Mouse (Mus musculus) heart, postnatal 14 days (tissue): Measurements from ENCODE around the gene Rbm3. TPM values are rescaled to one million over a fixed set of nuclear protein-coding genes. Genes with fewer than 3 reads are reported as not detected.
"Not testable (repeated sequence)": the region's sequence is repeated elsewhere in the genome, so short reads cannot be mapped to it uniquely, and the experiment has no call there.

Source experiments
- DNase-seq, 2 experiments: peaks; one replicate each; pipeline ENCODE4 v3.0.0; 2021 to 2022
- intact Hi-C: fragments of 180-260 bp; cut with DNase I; formaldehyde crosslinking; loops from one replicate; pipeline ENCODE4 v1.15.1; 2025
- total RNA-seq, 2 experiments: library from RNA; stranded (reverse); gene quantifications; 2 replicates each; pipeline ENCODE4 v1.2.3; 2021

Rbm3 gene
- total RNA-seq, 2 experiments from 2014 or later: 158 to 181 TPM

DNA sequence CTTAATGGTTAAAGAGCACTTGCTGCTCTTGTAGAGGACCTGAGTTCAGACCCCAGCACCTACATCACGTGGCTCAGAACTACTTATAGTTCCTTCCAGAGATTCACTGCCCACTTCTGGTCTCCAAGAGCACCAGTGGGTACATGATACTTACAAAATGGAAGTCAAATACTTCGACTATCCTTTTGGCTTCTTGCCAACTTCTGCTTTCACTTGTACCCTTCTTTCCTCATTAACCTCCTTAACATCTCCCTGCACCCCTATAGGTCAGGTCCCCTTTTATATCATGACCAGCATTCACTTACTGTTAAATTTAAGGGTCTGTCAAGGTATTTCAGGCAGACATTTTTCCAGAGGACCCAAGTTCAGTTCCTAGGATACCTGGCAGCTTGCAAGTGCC is 9.8 kb downstream of the Rbm3 start:
- DNase-seq: no peak
- intact Hi-C loops: no loop called here

GRCm38 (mm10) chrX:8132017-8132976 is 13.4 kb downstream of the Rbm3 start, which contains the start of gene Wdr13:
Wdr13 (minus strand) TSS chrX:8132892.
- intact Hi-C loops: no loop called here
- DNase-seq: peak; percentile 86

GRCm38 (mm10) chrX:8131393-8131792 is 14.3 kb downstream of the Rbm3 start:
- intact Hi-C loops: no loop called here

DNA sequence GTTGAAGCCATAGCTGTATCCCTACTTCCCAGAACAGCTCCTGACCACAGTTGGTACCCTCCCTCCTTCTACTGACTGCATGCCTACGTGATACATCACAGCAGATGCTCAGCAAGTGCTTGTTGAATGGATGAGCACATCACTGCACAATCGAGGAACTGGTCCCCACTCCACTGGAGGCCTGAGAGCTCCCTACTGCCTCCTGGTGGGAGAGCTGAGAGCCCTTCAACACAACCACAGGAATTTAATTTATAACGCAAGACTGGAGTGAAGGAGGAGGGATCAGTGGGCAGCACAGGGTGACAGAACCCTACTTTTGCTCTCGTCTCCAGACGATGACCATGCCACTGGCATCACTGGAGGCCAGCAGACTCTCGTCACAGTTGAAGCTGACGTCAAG is 20.4 kb downstream of the Rbm3 start:
- intact Hi-C loops: loop anchor here (10.0 kb wide), 1 partner anchor 210 kb away; the partner anchor contains the start of gene Pcsk1n
- DNase-seq: no peak

More at GRCm38 (mm10) chrX:8131393-8131792, 14.3 kb downstream of the Rbm3 start:
- no peak for DNase-seq

- intact Hi-C loops: loop anchor here (10.0 kb wide), 1 partner anchor 209 kb away; the partner anchor contains the start of gene Pcsk1n
- no peak for DNase-seq
Measured at GRCm38 (mm10) chrX:8123821-8124470, 21.7 kb downstream of the Rbm3 start.

- intact Hi-C loops: no loop called here
- no peak for DNase-seq
Measured at GRCm38 (mm10) chrX:8117264-8117663, 28.4 kb downstream of the Rbm3 start.

DNA sequence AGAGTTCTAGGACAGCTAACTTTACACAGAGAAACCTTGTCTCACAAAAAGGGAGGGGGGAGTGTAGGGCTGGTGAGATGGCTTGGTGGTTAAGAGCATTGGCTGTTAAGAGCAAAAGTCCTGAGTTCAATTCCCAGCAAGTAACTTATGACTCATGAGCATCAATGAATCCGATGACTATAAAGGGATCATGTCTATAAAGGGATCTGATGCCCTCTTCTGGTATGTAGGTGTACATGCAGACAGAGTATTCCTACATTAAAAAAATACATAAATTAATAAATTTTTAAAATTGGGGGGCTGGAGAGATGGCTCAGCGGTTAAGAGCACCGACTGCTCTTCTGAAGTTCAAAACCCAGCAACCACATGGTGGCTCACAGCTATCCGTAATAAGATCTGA is 30.4 kb downstream of the Rbm3 start:
- intact Hi-C loops: no loop called here
- DNase-seq: no peak

DNA sequence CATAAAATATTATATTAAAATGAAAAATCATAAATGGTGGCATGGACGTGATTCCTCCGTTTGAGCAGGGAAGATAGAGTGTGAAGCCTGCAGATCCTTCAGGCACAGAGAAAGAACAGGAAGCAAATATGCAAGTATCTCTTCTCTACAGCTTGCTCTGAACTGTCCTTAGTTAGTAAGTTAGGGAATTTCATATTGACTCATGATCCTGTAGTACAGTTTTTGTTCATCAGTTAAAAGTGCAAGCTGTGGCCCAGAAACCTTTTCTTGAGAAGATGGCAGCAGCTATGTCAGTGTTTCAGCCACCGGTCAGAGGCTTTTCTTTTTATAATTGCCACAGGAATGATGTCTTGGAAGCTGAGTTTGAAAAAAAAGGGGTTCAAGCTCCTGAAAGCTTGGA is 40.7 kb downstream of the Rbm3 start:
- intact Hi-C loops: no loop called here
- no peak for DNase-seq

DNA sequence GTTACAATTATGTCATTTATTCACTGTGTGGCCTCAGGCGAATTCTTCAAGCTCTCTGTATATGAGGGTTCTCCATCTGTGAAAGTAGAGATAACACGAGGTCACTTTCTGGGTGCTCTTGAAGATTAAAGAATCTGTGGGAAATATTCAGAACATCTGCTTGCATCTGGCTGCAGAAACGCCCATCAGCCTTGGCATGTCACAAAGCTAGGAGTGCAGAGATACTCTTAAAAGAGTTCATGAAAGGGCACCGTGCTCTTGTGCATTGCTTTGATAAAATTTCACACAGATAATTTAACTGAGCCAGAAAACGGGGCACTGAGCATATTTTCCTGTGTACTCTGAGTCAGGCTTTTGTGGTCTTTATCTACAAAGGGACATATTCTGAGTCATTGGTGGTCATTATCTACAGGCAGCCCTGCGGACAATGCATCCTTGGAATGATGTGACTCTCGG is 43.4 kb downstream of the Rbm3 start:
- intact Hi-C loops: no loop called here
- DNase-seq: no peak

DNA sequence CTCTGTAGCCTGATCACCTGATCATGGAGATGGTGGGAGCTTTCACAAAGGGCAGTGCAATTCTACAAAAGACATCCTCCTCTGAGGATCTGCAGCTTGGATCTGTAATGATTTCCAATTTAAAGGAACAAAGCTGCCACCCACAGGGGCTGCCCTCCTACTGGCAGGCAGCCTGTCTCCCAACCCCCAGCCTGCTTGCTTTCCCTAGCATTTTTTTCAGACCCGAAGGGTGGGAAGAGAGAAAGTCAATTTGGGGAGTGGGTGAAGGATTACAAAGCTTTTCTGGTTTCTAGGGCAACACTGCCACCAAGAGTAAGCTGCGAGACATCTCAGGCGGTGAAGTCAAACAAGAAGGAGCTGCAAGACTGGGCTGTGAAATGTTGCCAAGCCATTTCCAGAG is 44.7 kb downstream of the Rbm3 start:
- intact Hi-C loops: no loop called here
- no peak for DNase-seq

DNA sequence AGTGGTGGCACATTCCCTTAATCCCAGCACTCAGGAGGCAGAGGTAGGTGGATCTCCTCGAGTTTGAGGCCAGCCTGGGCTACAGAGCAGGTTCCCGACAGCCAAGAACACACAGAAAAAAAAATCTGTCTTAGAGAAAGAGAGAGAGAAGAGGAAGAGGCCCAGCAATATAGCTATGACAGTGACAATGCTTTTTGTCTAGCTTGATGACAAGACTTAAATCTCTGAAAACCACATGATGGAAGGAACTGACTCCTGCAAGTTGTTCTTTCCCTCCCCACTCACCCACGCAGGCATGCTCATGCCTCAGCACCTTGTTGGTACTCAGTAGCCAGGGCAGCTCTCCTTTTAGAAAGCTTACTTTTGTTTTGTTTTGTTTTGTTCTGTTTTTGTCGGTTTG is 46.2 kb downstream of the Rbm3 start:
- intact Hi-C loops: no loop called here
- no peak for DNase-seq

DNA sequence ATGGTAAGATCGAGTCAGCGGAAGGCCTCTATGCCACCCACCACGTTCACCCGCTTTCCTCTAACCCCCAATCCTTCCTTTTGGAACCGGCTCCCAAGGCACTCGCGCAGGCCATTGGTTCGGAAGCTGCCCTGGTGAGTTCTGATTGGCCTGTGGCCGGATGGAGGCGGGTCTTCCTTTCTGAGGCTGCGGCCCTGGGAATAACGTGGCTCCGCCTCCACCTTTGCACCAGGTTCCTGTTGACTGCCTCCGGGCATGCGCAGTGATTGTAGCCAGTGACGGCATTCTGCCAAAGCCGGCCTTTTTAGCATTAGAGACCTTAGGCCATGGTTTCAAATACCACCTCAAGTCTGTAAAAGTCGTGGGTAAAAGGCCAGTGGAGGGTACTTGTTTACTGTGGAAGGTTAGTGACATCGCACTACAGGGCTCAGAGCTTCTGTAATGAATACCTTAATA is 48.9 kb downstream of the Rbm3 start:
- peak; percentile 93 to 95 for DNase-seq
- intact Hi-C loops: no loop called here

GRCm38 (mm10) chrX:8096068-8096786 is 49.5 kb downstream of the Rbm3 start:
- DNase-seq: peak; percentile 79 to 90
- intact Hi-C loops: not testable (repeated sequence)

- intact Hi-C loops: no loop called here
Measured at GRCm38 (mm10) chrX:8095546-8095945, 50.1 kb downstream of the Rbm3 start.

DNA sequence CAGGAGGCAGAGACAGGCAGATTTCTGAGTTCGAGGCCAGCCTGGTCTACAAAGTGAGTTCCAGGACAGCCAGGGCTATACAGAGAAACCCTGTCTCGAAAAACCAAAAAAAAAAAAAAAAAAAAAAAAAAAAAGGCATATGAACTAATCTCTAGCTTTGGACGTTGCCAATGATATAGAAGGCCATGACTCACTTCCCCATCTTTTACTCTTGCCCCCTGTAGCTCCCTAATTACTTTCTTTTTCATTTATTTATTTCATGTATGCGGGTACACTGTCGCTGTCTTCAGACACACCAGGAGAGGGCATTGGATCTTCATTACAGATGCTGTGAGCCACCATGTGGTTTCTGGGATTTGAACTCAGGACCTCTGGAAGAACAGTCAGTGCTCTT is 54.7 kb downstream of the Rbm3 start:
- intact Hi-C loops, DNase-seq: not testable (repeated sequence)

More at GRCm38 (mm10) chrX:8095546-8095945, 50.1 kb downstream of the Rbm3 start:
- no peak for DNase-seq

DNA sequence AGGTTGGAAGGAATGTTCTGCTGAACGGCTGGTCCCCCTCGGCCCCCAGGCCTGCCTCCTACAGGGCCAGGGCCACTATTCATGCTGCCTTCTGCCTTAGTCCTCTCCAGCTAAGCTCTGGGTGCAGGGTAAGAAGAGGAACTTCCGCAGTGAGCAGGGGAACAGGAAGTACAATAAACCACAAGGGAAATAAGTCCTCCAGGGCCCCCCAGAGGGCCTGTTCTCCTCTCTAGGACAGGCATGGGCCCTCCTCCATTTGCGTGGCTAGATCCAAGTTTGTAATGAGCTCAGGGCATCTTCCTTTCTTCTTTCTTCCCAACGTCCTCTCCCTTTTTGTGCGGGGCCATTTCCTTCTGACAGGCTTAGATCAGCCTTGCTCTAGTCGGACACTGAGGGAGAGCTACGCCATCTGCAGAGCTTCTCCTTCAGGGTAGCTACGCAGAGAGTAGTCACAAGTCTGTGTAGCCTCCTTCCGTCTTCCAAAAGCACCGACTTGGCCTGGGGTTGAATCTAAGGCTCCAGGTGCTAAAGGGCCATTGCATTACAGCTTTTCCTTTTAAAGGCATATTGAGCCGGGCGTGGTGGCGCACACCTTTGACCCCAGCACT is 55.2 kb downstream of the Rbm3 start, which contains the start of gene Was:
Gene Was (minus strand): TSS at position 153 of the 608 bp plus-strand sequence.
- intact Hi-C loops: no loop called here
- DNase-seq: peak; percentile 1 to 2

DNA sequence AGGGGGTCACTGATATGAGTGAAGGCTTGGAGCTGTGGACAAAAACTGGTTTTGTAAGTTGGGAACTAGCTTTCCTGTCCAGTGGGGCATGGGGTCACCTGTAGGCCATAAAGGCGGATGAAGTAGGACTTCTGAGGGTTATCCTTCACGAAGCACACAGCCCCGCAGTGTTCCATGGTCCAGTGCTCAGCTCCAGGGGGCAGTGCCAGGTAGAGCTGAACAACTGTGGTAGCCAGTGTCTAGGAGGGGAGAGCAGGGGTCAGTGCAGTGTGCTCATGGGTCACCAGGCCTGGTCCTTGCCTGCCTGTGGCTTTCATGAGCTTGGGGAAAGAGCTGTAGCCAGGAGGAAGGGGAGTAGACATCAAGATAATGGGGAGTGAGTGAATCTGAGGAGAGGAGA is 55.9 kb downstream of the Rbm3 start:
- DNase-seq: no peak
- intact Hi-C loops: no loop called here
